Mouse (Mus musculus) adrenal gland, postnatal 0 days (tissue): ENCODE data around the gene Gm1110. TPM values are rescaled to one million over a fixed set of nuclear protein-coding genes. Genes with fewer than 3 reads are reported as not detected.

Experiments
- polyA plus RNA-seq: library from polyadenylated mRNA; unstranded; fragments of >200 nt; fragmentation: Nextera tagmentation; extraction: Ambion mirVana; gene quantifications from 2 replicates; pipeline ENCODE4 v1.2.1, GENCODE M21; 2015

Gm1110 gene
- polyA plus RNA-seq: not detected in 2 replicates

GRCm38 (mm10) chr9:26922909-26923526, at the start of gene Gm1110:
Gene Gm1110 (minus strand): TSS chr9:26923111.

GRCm38 (mm10) chr9:26860751-26861150, 62.2 kb downstream of the Gm1110 start, which contains the start of gene Glb1l3:
Gene Glb1l3 (minus strand): TSS chr9:26860890.

Other genes starting within 250 kb of the Gm1110 start
- 0.57 and 2.2 TPM in 2 replicates for gene B3gat1, start 189.4 kb downstream of the Gm1110 start, polyA plus RNA-seq
- gene Glb1l2, start 116.6 kb downstream of the Gm1110 start, polyA plus RNA-seq: 2.4 and 2.6 TPM in 2 replicates
- gene Glb1l3, start 62.2 kb downstream of the Gm1110 start, polyA plus RNA-seq: 0.50 and 1.2 TPM in 2 replicates
- 32.6 and 62.5 TPM in 2 replicates for gene Acad8, start 76.5 kb upstream of the Gm1110 start, polyA plus RNA-seq
- gene Thyn1, start 76.6 kb upstream of the Gm1110 start, polyA plus RNA-seq: 123 and 145 TPM in 2 replicates
- gene Vps26b, start 107.0 kb upstream of the Gm1110 start, polyA plus RNA-seq: 21.8 and 24.6 TPM in 2 replicates
- gene Ncapd3, start 107.1 kb upstream of the Gm1110 start, polyA plus RNA-seq: 6.3 and 11.4 TPM in 2 replicates
- gene Jam3, start 232.3 kb upstream of the Gm1110 start, polyA plus RNA-seq: 54.0 and 62.8 TPM in 2 replicates